Mouse (Mus musculus) fat pad, adult 2 months (tissue): ENCODE measurements around the gene Zbtb20.

ENCODE experiments used
- DNase-seq: peaks from one replicate; pipeline ENCODE4 v3.0.0-alpha.2; 2011; ENCODE audit warnings: low read depth, low spot score; ENCODE audit errors: extremely low read depth

Zbtb20 gene

GRCm38 (mm10) chr16:43586859-43587429 lies 711.3 kb downstream of the Zbtb20 start:
- DNase-seq, result no peak

DNA sequence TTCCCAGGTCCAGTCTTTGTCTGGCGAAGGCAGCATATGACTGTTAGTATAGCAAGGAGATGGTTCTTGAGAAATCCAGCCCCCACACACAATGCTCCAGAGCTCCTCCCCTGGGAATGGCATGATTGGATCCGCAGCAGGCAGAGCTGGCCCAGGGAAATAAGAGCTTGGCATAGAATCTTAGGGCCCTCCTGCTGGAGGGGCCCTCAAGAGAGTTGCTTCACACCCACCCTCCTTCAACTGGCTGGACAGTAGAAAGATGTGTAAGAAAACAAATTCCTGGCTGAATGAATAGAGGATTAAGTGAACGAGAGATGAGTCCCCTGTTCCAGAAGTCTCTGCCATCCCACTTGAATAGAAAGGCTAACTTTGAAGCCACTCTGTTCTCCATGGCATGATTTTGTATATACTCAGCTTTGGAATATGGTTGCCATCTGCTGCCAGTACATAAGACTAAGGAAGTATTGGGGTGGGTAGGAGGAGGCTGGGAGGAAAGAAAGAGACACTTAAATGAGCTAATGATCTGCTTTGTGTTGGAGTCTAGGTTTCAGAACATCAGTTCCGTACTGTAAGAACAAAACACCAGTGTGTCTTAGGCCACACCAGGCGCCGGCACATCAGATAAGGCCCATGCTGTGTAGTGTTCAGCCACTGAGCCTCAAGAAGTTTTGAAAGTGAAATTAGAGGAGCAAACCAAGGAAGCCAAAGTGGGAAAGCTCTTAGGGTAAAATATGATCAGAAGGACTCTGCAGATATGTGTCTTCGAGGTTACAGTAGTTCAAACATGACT lies 715.2 kb downstream of the Zbtb20 start:
- no peak for DNase-seq

DNA sequence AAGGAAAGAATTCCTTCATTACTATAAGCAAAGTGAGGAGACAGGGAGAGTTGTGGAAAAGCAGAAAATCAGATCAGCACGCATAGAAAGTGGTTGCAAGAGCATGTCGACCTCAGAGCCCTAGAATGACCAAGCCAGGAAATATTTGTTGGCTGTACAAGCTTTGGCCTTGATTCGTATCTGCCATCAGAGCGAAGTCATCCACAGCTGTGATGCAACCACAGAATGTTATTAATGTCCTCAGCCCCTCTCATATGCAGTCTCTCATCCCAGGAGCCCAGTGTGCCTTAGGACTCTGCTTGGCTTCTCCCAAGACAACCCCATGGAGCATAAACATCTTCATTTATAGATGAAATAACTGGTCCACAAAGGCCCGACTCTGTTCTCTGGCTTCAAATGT lies 716.4 kb downstream of the Zbtb20 start:
- no peak for DNase-seq

DNA sequence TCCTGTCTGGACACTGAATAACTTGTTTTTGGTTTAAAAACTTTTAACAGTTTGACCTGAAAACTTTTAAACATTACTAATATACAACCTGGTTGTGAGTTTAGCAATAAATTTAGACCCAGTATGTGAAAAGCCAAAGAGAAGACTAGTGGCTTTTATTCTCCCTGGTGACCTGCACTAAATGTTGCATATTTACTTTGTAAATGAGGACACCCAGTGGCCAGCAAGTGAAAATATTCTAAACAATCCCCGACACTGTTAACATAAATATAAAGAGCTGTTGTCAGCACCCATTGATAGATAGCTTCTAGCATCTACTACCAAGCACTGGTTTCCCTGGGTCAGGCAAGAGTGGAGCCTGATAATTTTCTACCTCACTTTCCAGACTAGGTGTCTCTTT lies 717.1 kb downstream of the Zbtb20 start:
- no peak for DNase-seq

DNA sequence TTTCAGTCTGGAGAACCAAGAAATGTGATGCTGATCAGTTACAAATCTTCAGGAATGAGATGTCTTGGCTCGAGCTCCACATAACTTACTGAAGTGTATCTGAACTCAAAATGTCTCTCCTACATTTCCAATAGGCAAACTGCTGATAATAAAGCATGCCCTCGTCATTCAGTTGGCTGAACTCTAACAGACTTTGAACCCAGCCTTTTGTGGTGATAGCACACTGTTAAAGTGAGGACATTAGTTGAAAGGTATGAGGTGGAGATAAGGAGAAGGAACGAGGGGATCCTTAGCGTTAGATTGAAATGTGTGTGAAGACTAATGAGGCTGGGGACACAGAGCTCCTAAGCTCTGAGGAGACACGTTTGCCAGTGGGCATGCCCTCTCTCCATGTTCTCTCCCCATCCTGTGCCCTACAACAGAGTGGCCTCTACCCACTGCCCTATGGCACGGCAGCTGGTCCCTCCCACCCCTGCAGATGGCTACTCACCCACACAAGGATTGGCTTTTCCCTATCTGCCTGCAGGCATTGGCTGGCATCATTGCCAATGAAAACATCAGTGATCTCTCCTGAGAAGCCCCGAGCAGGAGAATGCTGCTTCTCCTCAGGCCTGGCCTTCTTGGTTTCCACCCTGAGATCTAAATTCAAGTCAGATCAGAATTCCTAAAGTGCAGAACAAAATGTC lies 721.8 kb downstream of the Zbtb20 start:
- no peak for DNase-seq

DNA sequence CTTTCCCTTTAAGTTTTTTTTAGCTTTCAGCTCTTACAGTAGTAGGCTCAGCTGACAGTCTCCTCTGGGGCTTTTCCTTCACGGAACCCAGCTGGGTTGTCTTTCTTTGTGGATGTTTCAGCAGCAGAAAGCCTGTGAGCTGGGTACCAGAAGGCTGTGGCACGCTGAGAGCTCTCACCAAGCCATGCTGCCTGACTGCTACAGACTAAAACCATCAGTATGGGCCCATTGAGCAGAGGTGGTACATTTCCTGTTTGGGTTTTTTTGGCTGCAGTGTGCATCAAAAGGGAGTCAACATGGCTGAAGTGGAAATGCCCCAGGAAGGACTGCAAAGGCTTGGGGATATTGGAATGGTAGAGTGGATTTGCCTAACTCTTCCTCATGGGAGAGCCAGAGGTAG lies 724.0 kb downstream of the Zbtb20 start:
- no peak for DNase-seq

- no peak for DNase-seq
Observed at GRCm38 (mm10) chr16:43602573-43602972, 726.9 kb downstream of the Zbtb20 start.

GRCm38 (mm10) chr16:43603591-43604141 lies 728.0 kb downstream of the Zbtb20 start:
- DNase-seq, result no peak

DNA sequence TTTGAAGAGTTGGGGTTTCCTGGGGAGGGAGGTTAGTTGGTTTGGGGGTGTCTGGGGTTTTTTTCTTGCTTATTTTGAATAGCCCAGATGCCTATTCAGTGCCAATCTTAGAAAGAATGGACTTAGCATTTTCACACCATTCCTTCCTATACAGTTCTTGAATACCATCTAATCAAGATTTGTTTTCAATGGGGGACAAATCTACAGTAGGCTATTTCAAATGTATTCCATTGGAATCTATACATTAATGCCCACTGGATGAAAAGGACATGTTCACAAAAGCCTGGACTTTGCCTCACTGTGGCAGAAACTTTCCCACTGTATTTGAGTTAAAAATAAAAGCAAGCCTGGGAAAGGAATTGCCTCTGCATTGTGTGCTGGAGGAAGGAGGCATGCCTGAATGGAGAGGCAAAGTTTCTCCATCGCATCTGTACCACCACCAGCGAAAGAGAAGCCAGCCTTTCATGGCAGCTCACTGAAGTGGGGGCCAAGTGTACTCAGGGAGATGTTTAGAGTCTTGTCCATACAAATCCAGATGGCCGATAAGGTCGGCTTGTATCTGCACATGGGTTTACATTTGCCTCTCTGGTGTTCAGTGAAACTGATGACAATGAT lies 728.8 kb downstream of the Zbtb20 start:
- DNase-seq, result no peak

DNA sequence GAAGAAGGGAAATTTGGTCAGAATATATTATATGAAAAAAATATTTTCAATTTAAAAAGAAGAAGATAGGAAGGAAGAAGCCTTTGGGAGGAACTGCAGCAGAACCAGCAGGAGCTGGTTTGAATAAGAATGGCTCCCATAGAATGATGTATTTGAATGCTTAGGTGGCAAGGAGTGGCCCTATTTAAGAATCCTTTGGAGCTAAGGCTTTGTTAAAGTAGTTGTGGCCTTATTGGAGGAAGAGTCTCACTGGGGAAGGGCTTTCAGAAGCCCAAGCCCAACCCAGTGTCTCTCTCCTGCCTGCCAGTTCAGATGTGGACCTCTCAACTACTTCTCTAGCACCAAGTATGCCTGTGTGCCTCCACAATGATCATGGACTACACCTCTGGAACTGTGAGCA lies 731.4 kb downstream of the Zbtb20 start:
- no peak for DNase-seq

DNA sequence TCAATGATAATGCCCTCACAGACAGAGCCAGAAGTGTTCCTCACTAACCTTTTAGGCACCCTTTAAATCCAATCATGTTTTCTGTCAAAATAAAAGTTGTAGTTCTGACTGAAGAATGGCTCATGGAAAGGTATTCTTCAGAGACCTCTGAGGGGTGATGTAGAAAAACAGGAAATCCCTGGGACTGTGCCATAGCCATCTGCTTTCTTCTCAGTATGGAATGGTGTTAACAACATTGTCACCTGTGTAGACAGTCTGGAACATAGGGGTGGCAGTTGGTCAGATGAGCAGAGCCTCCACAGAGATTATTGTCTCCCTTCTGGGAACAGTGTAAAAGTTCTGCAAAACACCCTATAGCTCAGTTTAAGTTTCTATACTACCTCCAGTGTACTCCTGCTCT lies 732.4 kb downstream of the Zbtb20 start:
- no peak for DNase-seq

- DNase-seq, result no peak
Observed at GRCm38 (mm10) chr16:43610375-43610774, 734.7 kb downstream of the Zbtb20 start.

- DNase-seq, result no peak
Observed at GRCm38 (mm10) chr16:43616348-43616747, 740.7 kb downstream of the Zbtb20 start.

- no peak for DNase-seq
Observed at GRCm38 (mm10) chr16:43617346-43617745, 741.7 kb downstream of the Zbtb20 start.

DNA sequence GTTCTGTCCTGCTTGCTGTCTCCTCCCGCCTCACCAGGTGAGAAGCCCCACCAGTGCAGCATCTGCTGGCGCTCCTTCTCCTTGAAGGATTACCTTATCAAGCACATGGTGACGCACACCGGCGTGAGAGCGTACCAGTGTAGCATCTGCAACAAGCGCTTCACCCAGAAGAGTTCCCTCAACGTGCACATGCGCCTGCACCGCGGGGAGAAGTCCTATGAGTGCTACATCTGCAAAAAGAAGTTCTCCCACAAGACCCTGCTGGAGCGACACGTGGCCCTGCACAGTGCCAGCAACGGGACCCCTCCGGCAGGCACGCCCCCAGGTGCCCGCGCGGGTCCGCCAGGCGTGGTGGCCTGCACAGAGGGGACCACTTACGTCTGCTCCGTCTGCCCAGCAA lies 742.6 kb downstream of the Zbtb20 start:
- DNase-seq, result no peak

DNA sequence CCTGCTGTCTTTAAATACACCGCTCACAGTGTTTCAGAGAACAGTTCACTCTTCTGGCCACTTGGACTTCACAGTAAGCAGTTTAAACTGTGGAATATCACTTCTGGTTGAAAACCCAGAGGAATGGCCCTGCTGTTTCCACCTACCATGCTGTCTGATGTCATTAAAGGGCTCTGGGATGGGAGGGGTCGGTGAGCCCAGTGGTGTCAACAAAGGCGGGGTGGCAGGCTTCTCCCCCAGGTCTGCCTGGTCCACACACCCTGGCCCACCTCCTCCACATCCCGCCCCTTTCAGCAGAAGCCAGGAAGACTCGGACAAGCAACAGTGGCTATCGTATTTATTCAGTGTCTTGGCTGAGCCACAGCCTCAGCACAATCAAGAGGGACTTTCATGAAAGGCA lies 743.6 kb downstream of the Zbtb20 start:
- no peak for DNase-seq

GRCm38 (mm10) chr16:43620359-43620758 lies 744.7 kb downstream of the Zbtb20 start:
- DNase-seq, result no peak

DNA sequence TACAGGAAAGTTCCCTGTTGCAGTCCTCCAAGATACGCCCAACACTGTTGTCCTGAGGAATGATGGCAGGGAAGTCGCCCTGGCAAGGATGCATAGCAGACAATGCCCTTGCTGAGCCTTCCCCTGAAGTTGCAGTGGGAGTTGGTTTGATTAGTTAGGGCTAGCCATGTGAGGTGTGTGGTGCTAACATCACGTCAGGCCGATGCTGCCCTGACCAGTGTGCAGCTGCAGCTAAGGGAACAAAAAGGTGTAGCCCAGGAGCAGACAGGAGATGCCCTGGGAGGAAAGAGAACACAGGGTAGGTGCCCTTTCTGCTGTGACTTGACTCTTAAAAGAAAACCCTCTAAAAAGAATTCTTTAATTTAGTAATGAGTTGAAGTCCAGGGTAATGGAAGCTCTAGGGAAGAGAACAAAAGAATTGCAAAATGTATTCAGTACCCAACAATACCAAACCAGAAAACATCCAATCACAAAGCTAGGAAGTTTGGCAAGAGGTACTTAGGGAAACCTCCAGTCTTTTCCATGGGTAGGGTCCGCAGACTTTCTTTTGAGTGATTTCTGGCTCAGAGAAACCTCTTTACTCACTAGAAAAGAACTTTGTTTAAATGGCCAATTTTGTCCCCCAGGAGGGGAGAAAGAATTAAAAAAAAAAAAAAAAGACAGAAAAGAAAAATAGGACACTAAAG lies 747.8 kb downstream of the Zbtb20 start:
- DNase-seq, result no peak

- DNase-seq, result no peak
Observed at GRCm38 (mm10) chr16:43624876-43625275, 749.2 kb downstream of the Zbtb20 start.

DNA sequence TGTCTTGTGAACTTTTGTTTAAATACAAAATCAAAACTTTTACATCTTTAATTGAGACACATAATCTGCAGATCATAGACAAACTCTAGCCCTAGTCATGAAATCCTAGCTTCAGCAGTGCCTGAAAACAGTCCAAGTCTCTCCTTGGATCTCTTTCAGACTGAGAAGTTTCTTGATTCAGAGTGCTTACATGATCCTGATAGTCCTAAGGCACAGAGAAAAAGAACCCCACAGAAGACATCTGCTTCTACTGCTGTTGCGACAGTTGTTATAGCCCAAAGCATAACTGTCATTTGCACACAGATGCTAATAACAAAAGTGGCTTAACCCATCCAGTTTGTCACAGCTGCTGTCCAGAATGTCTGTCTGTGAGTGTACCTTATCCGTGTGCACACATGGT lies 749.6 kb downstream of the Zbtb20 start:
- no peak for DNase-seq

DNA sequence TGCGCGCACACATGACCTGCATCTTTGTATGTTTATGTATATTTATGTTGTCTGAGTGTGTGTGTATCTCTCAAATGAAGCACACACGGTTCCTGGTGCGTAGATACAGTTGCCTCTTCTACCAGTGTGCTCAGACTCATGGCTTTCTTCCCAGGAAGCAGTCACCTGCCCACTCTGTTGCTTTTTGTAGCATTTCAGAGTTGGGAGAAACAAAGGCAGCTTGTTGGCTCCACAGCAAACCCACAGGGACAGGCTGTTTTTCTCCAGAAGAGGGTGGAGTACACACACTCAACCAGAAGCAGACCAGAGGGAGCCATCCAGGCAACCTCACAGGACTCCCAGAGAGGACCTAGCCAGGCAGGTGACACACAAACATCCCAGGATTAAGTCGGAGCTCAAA lies 750.3 kb downstream of the Zbtb20 start:
- DNase-seq, result no peak
